Mouse (Mus musculus) hindbrain, postnatal 0 days (tissue): ENCODE data around the gene Ssbp1. TPM values are rescaled to one million over a fixed set of nuclear protein-coding genes. Genes with fewer than 3 reads are reported as not detected.

Source experiments
- ATAC-seq: fragments of 200-750 bp; cut with Nextera tagmentation; 2 replicates; pipeline ENCODE4 v1.8.0; 2017; ENCODE audit warnings: mild to moderate bottlenecking, moderate TSS enrichment, moderate library complexity
- DNase-seq: peaks from one replicate; pipeline ENCODE4 v3.0.0-alpha.2; 2015; ENCODE audit warnings: low spot score
- H3K27ac ChIP-seq: fragments of 300-500 bp; sonication (generic); 2 replicates; pipeline ENCODE4 v1.5.1; 2014; ENCODE audit warnings: mild to moderate bottlenecking
- H3K27me3 ChIP-seq: fragments of 300-500 bp; sonication (generic); 2 replicates; pipeline ENCODE4 v1.6.1; 2014; ENCODE audit warnings: low read length, mixed read lengths; ENCODE audit not compliant: insufficient read depth
- H3K36me3 ChIP-seq: fragments of 300-500 bp; sonication (generic); 2 replicates; pipeline ENCODE4 v1.6.1; 2014; ENCODE audit warnings: low read length, mixed read lengths; ENCODE audit not compliant: insufficient read depth
- H3K4me1 ChIP-seq: fragments of 300-500 bp; sonication (generic); 2 replicates; pipeline ENCODE4 v1.6.1; 2014; ENCODE audit warnings: antibody characterized with exemption, low read length, mixed read lengths; ENCODE audit not compliant: insufficient read depth
- H3K4me2 ChIP-seq: fragments of 300-500 bp; sonication (generic); 2 replicates; pipeline ENCODE4 v1.6.1; 2014; ENCODE audit warnings: low read depth, mild to moderate bottlenecking, low read length, moderate library complexity, mixed read lengths
- H3K4me3 ChIP-seq: fragments of 300-500 bp; sonication (generic); 2 replicates; pipeline ENCODE4 v1.5.1; 2014; ENCODE audit warnings: low read length
- H3K9ac ChIP-seq: fragments of 300-500 bp; sonication (generic); replicated peaks from 2 replicates; pipeline ENCODE4 v1.6.1; 2014; ENCODE audit warnings: mild to moderate bottlenecking, low read length, moderate library complexity, mixed read lengths
- H3K9me3 ChIP-seq: fragments of 300-500 bp; sonication (generic); 2 replicates; pipeline ENCODE4 v1.6.1; 2016; ENCODE audit warnings: low read length, mixed read lengths
- CTCF ChIP-seq: IDR thresholded peaks from 2 replicates; pipeline ENCODE4 v1.5.1; 2016; ENCODE audit warnings: antibody characterized with exemption, control low read depth, low read depth
- WGBS: fragments of 180-500 bp; shearing (Covaris S2); extraction: QIAGEN DNeasy Blood & Tissue Kit; methylation state at CpG from one replicate; pipeline ENCODE4 v1.1.7; 2014; 5-methylcytosine and 5-hydroxymethylcytosine counted together
- polyA plus RNA-seq: library from polyadenylated mRNA; unstranded; fragments of >200 nt; fragmentation: Nextera tagmentation; extraction: Ambion mirVana; gene quantifications from 2 replicates; pipeline ENCODE4 v1.2.1, GENCODE M21; 2015
- total RNA-seq: library from RNA; depleted of rRNA; stranded (reverse); fragments of >200 nt; gene quantifications from 2 replicates; pipeline ENCODE4 v1.2.3, GENCODE M21; 2014

Ssbp1 gene
- total and polyA plus RNA-seq, 2 experiments from 2014 or later: 11.2 to 82.5 TPM

GRCm38 (mm10) chr6:40454436-40455041 is 16.6 kb upstream of the Ssbp1 start:
- Histone ChIP-seq H3K4me2 (no peak overlapping the region), H3K4me1 (no peaks in the 10 kb centered on the region), H3K4me3 (no peak overlapping the region), H3K27me3 (no peaks in the 10 kb centered on the region), H3K27ac (no peak overlapping the region), H3K9ac (no peak overlapping the region), H3K9me3 (no peaks in the 10 kb centered on the region), H3K36me3 (no peaks in the 10 kb centered on the region)
- ATAC-seq (no peak), DNase-seq (peak; percentile 66)
- peak; percentile 74 for TF ChIP-seq CTCF
- WGBS: 23% methylated on average over 7 of the region's 7 CpGs

DNA sequence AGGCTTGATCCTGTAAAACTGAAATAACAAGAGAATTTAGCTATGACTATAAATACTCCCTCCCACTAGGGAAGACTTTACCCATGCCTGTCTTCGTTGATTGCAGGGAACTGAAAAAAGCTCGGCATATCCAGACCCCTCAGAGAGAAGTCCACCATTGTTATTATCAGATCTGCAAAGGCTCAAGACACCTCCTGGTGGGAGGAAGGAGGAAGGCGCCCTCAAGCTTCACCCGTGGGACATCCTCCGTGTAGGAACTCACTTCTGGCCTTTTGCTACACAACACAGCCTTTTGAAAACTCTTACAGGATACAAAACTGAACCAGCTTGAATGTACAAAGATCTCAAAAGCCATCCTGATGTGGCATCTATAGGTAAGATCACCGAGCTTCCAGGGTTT is 5.4 kb upstream of the Ssbp1 start:
- DNase-seq: no peak
- Histone ChIP-seq H3K4me3 (no peak overlapping the region), H3K36me3 (no peaks in the 10 kb centered on the region), H3K27me3 (no peaks in the 10 kb centered on the region), H3K27ac (no peak overlapping the region), H3K9ac (no peak overlapping the region), H3K9me3 (no peaks in the 10 kb centered on the region), H3K4me2 (no peak overlapping the region), H3K4me1 (no peaks in the 10 kb centered on the region)
- peak; percentile 40 for TF ChIP-seq CTCF
- no peak for ATAC-seq
- WGBS: 44% methylated on average over 6 of the region's 6 CpGs

- H3K27me3 ChIP-seq: no peaks in the 10 kb centered on the region
- TF ChIP-seq CTCF: no peak
- no peaks in the 10 kb centered on the region for H3K9me3 ChIP-seq
- ATAC-seq: no peak
- peak overlapping the region; percentile 81 for H3K4me2 ChIP-seq
- no peaks in the 10 kb centered on the region for H3K4me1 ChIP-seq
- peaks cover 16% of the 10 kb centered on the region; the same call in 1 of the 2 replicates for H3K36me3 ChIP-seq
- peak; percentile 23 for DNase-seq
- H3K4me3 ChIP-seq: peak overlapping the region; percentile 84
- WGBS: 0% methylated on average over 7 of the region's 7 CpGs
- peak overlapping the region; percentile 90 for H3K9ac ChIP-seq
- peak overlapping the region; percentile 94 for H3K27ac ChIP-seq
Measured at GRCm38 (mm10) chr6:40471720-40472010, 513 bp downstream of the Ssbp1 start.

- no peaks in the 10 kb centered on the region for H3K27me3 ChIP-seq
- whole genome bisulfite sequencing: 91% methylated on average over 4 of the region's 4 CpGs
- H3K9me3 ChIP-seq: no peaks in the 10 kb centered on the region
- peaks cover 34% of the 10 kb centered on the region for H3K36me3 ChIP-seq
- no peak overlapping the region for H3K9ac ChIP-seq
- no peaks in the 10 kb centered on the region for H3K4me1 ChIP-seq
- DNase-seq: no peak
- no peak for ATAC-seq
- H3K4me2 ChIP-seq: no peak overlapping the region
- H3K4me3 ChIP-seq: no peak overlapping the region
- TF ChIP-seq CTCF: no peak
- H3K27ac ChIP-seq: no peak overlapping the region
Measured at GRCm38 (mm10) chr6:40476132-40476531, 5.0 kb downstream of the Ssbp1 start.

- DNase-seq (peak; percentile 73), ATAC-seq (no peak)
- no peak overlapping the region for H3K9ac ChIP-seq
- peak; percentile 45 for TF ChIP-seq CTCF
- no peaks in the 10 kb centered on the region for H3K4me1 ChIP-seq
- 85% methylated on average over 1 of the region's 1 CpGs for WGBS
- H3K4me2 ChIP-seq: no peak overlapping the region
- no peak overlapping the region for H3K4me3 ChIP-seq
- no peaks in the 10 kb centered on the region for H3K27me3 ChIP-seq
- H3K9me3 ChIP-seq: no peaks in the 10 kb centered on the region
- H3K27ac ChIP-seq: no peak overlapping the region
- H3K36me3 ChIP-seq: peaks cover 59% of the 10 kb centered on the region
Measured at GRCm38 (mm10) chr6:40479705-40480104, 8.6 kb downstream of the Ssbp1 start.

DNA sequence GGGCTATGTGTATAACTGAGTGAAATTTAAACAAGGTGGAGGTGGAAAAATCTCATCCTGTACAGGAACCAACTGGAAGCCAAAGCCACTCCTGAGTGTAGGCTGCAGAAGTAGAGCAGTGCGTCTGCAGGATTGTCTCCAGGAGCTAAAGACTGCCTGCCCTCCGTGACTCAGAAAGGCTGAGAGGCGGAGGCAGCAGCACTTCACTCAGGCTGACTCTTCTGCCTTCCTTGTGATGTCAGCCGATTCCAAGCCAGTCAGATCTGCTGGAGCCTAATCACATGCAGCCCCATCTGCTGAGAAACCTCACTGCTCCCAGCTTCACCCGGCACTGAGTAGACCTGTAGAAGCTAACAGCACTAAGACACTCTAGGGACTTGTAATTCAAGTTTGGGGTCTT is 11.2 kb downstream of the Ssbp1 start:
- DNase-seq (no peak), ATAC-seq (no peak)
- no peak for TF ChIP-seq CTCF
- WGBS: 92% methylated on average over 5 of the region's 5 CpGs
- H3K36me3 ChIP-seq: peaks cover 39% of the 10 kb centered on the region
- no peak overlapping the region for H3K27ac ChIP-seq
- no peak overlapping the region for H3K9ac ChIP-seq
- no peaks in the 10 kb centered on the region for H3K4me1 ChIP-seq
- no peak overlapping the region for H3K4me3 ChIP-seq
- no peaks in the 10 kb centered on the region for H3K27me3 ChIP-seq
- no peaks in the 10 kb centered on the region for H3K9me3 ChIP-seq
- no peak overlapping the region for H3K4me2 ChIP-seq

DNA sequence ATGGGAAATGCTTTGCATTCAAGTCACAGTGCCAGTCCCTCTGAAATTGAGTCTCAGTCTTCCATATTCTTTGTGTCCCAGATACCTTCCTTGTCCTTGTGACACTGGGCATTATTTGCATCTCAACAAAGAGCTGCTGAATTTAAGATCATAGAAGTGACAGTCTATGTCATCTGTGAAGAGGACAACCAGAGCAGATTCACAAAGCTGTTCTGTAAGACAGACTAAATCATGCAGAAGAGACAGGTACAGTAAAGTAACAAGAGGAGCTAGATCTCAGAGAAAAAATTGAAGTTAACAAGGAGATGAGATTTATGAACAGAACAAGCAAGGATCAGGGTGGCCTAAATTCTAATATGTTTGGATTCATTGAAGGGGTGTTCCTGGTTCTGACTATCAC is 19.8 kb downstream of the Ssbp1 start, which contains the start of gene Tas2r137:
Gene Tas2r137 (plus strand): TSS at position 301 of the 400 bp plus-strand sequence.
- Histone ChIP-seq H3K9me3 (no peaks in the 10 kb centered on the region), H3K4me3 (no peak within 1 kb of the TSS), H3K36me3 (no peaks in the 10 kb centered on the region), H3K4me2 (no peak within 1 kb of the TSS), H3K27me3 (no peaks in the 10 kb centered on the region), H3K9ac (no peak within 1 kb of the TSS), H3K4me1 (no peaks in the 10 kb centered on the region), H3K27ac (no peak within 1 kb of the TSS)
- TF ChIP-seq CTCF: no peak
- ATAC-seq (no peak), DNase-seq (no peak)
